Mouse (Mus musculus) embryo, embryonic 10.5 days (tissue): ENCODE measurements around the gene 2310009B15Rik.

ENCODE experiments used
- DNase-seq: peaks from one replicate; pipeline ENCODE4 v3.0.0-alpha.2; 2015; ENCODE audit warnings: low spot score

2310009B15Rik gene

GRCm38 (mm10) chr1:138856101-138856950 is at the start of gene 2310009B15Rik:
Gene 2310009B15Rik, minus strand, starts transcription at chr1:138856852.
- DNase-seq = peak; percentile 86

- DNase-seq = no peak
Observed at GRCm38 (mm10) chr1:138906256-138906655, 49.6 kb upstream of the 2310009B15Rik start.

GRCm38 (mm10) chr1:138905092-138905765 is 48.6 kb upstream of the 2310009B15Rik start:
- no peak for DNase-seq

DNA sequence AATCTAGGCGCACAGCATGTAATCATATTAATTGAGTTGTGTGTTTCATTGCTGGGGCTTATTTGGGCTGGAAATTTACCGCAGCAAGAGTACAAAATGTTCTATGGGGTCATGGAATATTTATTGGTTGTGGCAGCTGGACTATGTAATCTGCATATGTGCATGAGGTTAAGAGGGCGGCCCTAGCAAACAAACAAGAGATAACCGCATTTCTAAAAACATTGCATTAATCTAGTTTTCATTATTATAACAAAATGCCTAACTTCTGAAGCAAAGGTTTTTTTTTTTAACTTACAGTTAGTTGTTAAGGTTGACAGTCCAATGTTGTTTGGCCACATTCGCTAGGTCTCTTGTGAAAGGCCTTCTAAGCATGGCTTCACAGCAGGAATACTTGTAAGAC is 47.2 kb upstream of the 2310009B15Rik start:
- no peak for DNase-seq

GRCm38 (mm10) chr1:138901431-138902117 is 44.9 kb upstream of the 2310009B15Rik start:
- no peak for DNase-seq

DNA sequence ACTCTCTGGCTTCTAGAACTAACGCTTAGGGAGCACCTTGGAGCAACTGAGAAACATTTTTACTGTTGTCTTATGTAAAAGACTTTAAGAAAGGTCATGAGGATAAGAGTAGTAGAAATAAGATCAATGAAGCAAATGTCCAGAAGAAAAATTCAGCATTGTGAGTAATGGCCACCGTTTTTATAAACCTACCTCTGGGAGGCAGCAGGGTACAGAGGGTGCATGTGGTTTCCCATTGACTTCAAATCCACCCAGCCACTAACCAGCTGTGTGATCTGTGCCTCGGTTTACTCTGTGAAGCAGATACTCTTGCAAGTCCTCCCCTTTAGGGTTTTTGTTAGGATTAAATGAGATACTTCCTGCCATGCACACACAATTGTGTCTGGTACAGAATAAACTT is 39.4 kb upstream of the 2310009B15Rik start:
- no peak for DNase-seq

DNA sequence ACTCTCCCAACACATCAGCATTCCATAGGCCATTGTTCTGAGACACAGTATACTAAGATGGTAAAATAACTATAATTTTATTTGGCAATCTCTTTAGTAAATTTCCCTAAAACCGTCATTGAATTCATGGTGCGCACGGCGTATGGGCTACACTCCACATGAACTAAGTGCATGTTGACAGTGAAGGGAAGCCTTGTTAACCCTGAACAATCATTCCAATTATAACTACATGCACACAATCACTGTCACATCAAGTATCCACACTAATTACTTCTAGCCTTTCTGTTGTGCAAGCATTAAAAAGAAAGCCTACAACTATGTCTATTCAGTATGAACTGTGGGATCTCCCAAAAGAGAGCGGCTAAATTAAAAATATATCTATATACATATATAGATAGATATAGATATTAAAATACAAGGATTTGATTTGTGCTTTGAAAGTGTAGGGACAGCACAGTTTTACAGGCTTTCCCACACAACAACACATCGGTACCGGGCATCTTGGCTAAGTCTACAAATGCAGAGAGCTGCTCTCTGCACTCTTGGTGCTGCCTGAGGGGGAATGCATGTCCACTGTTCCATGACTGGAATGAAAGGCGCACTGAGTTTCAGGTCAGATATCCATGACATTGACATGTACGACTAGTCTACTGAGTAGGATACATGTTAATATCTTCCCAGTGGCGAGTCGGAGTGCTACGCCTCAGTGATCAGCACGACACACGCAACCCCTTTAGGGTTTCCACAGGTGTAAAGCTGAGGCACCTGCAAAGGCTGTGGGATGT is 21.0 kb upstream of the 2310009B15Rik start:
- no peak for DNase-seq

DNA sequence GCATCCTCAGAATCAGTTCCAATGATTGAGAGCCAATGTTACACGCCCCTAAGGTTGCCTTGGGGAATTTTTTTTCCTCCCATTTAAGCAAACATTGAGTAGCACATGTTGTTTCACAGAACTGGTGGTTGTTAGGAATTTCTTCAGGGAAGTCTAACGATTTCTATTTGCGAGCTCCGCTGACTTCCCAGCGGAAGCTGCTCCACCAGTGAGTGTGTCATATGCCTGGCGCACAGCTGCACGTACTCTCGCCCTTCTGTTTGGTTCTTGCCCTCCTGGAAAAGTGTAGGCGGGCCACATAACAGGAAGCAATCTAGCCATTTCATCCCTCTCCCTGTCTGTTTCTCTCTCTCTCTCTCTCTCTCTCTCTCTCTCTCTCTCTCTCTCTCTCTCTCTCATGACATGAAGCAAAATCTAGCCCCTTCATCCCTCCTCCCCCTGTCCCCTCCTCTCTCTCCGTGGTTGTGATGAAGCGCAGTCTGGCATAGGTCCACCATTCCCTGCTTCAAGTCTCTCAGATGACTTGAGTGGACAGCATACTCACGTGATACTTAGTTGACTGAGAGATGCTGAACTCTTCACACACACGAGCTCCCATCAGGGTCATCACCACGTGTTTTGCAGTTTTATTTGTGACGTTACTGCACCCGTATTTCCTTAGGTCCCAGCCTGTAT is 19.9 kb upstream of the 2310009B15Rik start:
- no peak for DNase-seq

DNA sequence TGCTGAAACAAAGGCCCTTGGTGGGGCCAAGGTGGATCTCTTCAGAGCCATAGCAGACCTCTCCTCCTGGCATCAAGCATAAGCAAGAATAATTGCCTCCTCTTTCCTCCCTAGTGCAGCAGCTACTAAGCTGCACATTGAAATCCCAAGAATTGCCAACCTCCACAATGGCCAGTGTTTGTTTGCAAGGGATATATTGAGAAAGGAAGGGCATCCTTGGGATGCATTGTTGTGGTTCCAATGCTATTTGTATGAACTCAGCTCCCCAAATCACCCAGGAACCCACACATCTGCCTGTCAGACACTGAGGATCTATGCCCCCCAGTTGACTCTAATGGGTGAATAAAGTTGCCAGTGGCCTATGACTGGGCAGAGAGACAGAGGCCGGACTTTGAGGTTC is 5.8 kb downstream of the 2310009B15Rik start:
- no peak for DNase-seq

- DNase-seq = no peak
Observed at GRCm38 (mm10) chr1:138850161-138850539, 6.5 kb downstream of the 2310009B15Rik start.

DNA sequence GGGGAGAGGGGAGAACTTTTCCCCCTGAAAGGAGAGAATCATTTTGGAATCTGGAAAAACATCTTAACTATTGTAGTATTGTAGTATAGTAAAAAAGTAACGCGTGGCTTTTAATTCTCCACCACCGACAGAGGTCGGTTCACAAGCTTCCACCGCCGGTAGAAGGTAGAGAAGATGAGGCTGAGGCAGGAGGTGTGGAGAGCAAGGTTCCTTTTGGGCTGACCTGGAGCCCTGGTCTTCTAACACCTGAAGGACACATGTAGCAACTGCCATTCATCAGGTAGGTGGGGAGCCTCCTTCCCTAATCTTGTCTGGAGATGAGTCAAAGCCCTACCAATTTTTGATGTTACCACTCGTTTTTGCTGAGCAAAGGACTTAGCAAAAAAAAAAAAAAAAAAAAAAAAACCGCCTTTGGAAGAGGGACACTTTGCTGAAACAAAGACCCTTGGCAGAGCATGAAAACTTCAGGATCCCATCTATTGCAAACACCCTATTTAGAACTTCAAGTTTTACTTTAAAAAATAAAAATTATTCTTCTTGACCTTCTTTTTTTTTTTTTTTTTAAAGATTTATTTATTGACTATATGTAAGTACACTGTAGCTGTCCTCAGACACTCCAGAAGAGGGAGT is 7.0 kb downstream of the 2310009B15Rik start:
- no peak for DNase-seq

DNA sequence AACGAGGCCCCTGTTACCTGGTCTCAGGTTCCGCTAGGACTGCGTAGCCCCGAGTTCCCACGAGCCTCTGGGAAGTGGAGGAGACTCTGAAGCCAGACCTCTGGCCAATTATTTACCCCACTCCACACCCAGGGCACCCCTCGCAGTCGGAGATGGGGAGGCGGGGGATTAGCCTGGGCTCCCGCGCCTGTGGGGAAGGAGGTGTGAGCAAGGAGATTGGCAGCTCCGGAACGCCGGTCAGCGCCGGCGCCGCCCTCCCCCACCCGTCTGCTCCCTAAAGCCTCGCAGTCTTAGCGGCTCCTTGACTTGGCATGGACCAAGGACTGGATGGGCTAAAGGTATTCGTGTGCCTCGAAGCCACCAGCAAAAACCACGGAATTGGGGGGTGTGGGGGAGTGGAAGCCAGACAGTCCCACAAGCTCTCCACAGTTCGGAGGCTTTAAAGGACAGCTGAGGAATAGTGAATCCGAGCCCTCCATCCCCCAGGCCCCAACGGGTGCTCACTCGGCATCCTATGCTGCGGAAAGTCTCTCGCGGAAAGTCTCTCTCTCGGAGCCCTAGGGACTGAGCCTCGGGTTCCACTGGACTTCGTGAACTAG is 8.0 kb downstream of the 2310009B15Rik start, which contains the start of gene Lhx9:
Lhx9 (minus strand) TSS at position 67 of the 599 bp plus-strand sequence.
- peak; percentile 68 for DNase-seq

- peak; percentile 56 for DNase-seq
Observed at GRCm38 (mm10) chr1:138848026-138848425, 8.6 kb downstream of the 2310009B15Rik start.

DNA sequence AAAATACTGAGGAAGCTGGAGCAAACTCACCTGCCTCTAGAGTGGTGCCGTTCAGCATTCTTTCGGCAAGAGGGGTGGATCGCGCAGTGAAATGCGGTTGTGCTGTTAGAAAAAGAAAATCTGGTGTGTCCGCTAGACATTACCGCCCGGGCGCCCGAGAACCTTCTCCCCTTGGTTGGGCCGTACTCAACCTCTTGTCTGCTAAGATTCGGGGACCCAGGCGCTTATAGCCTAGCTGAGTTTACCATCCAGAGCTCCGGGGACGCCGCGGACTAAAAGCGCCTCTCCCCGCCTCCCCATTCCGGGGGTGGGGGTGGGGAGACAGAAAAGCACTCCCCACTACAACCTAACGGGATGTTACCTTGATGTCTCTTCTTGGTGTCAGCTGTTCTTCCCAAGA is 9.5 kb downstream of the 2310009B15Rik start:
- peak; percentile 53 for DNase-seq

- DNase-seq = peak; percentile 51
Observed at GRCm38 (mm10) chr1:138846581-138846980, 10.1 kb downstream of the 2310009B15Rik start.

DNA sequence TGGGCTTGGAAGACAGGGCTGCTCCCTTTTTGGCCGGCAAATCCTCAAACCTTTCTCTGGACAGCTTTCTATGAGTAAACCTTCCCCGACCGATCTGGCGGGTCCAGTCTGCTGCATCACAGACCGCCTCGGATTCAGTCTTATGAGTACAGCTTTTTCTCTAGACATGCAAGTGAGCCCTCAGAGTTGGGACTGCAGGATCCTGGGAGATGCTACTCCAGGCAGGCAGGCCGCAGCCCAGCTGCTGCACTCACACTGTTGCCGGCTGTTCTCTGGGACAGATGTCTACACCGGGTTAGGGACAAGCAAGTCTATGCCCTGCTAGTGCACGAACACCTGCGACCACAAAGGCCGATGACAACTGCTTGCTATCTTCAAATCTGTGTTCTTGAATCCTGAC is 10.5 kb downstream of the 2310009B15Rik start:
- DNase-seq = peak; percentile 48

GRCm38 (mm10) chr1:138845481-138845880 is 11.2 kb downstream of the 2310009B15Rik start:
- no peak for DNase-seq

DNA sequence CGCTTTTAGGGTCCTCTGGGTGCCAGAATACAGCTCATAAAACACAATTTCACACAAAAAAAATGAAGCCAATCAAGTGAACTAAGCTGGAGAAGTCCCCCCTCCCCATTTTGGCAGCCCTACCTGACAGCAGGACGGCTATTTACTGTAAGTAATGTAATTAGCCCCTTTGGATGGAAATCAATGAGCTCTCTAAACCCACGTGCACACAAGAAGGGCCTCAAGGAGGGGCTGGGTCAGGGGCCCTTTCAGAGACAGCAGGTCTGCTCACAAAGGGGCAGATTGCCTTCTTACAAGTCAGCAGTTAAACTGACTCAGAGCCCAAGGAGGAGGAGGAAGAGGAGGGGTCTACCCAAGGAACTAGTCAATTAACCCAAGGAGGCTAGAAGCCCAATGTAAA is 12.5 kb downstream of the 2310009B15Rik start:
- peak; percentile 58 for DNase-seq

DNA sequence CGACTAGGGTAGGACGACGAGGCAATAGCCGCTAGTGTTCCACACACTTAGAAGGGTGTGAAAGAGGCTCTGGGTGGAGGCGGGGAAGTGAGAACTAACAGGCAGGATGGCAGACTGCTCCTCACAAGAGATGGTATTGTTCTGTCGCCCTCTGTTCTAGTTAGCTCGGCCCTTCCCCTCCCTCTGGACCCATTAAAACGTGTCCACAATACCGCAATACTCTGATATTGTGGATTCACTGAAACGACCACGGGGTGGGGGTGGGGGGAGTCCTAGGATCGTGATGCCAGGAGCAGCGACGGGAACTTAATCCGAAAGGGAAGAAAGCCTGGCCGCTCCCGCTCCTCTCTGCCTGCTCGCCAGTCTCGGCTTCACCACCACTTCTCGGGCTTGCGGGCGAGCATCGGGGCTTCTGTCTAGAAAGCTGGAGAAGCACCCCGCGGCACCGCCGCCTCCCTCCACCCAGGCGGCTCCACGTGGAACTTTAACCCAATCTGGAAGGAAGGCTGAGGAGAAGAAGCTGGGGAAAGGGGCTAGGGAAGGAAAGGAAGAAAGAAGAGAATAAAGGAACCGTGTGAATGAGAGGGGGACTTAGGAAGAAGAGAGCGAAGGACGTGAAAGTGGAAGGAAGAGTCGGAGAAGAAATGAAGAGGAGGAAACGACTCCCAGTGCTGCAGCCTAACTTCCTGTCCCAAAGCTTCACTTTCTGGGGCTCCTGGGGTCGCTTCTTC is 13.1 kb downstream of the 2310009B15Rik start:
- DNase-seq = peak; percentile 72

DNA sequence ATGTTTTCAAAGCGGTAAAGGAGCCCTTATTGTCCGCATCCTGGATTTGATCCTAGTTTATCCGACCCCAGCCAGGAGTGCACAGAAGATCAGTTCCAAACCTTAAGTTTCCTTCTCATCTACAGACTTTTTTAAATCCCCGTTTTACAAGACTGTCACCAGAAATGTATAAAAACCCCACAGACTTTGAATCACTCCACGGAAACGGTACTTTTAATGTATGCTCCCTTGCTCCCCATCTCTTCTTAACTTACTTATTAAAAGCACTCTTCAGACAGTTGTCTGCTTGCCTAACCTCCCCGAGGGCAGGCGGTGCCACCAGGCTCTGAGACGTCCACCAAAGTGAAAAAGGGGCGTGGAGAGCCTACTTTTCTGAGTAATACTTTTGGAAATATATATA is 13.9 kb downstream of the 2310009B15Rik start:
- DNase-seq = peak; percentile 69
